Mouse (Mus musculus) kidney, adult 2 months (tissue): ENCODE data around the gene Spata13.

Experiments
- CTCF ChIP-seq: fragments of 200-500 bp; conservative IDR thresholded peaks from 2 replicates; pipeline ENCODE4 v1.5.1; 2011; ENCODE audit warnings: low read depth, mild to moderate bottlenecking, control low read depth, low read length, moderate library complexity, mixed read lengths; ENCODE audit not compliant: insufficient read depth, insufficient read length
- POLR2A ChIP-seq: fragments of 200-500 bp; IDR thresholded peaks from one replicate; pipeline ENCODE4 v1.6.1; 2011; ENCODE audit warnings: low read depth, low read length, control low read depth

- TF ChIP-seq CTCF (no peak), POLR2A (no peak)
Observed at GRCm38 (mm10) chr14:60783196-60783595, 149.4 kb downstream of the Spata13 start.
